Mouse (Mus musculus): ENCODE measurements at regions not wholly inside any gene's neighbourhood (a gene's known extent, or its start where the extent isn't known, plus 50 kb on each side); places are given as distances from the start of the nearest gene placed in this dataset.
"Not testable (repeated sequence)": the region's sequence is repeated elsewhere in the genome, so short reads cannot be mapped to it uniquely, and the experiment has no call there.

- not testable (repeated sequence) for TF ChIP-seq FLI1 (IDR thresholded peaks at IDR 0.05; ENCODE audit: low read length); GATA1 (IDR thresholded peaks at IDR 0.05; ENCODE audit: borderline replicate concordance, low read length)
These were observed 257.2 kb upstream of the Zfp386 start for GRCm38 (mm10) chr12:115790369-115790768.
